Mouse (Mus musculus) spleen, adult 10 weeks (tissue): ENCODE data around the gene Wdfy2. TPM values are rescaled to one million over a fixed set of nuclear protein-coding genes. Genes with fewer than 3 reads are reported as not detected.

Source experiments
- polyA plus RNA-seq: library from polyadenylated mRNA; stranded (reverse); fragments of 350-450 nt; fragmentation: Illumina TruSeq; extraction: RNeasy Lipid Tissue Mini Kit (QIAGEN cat#74804); gene quantifications from one replicate; pipeline ENCODE4 v1.2.3, GENCODE M21; 2015; ENCODE audit warnings: low replicate concordance; ENCODE audit not compliant: insufficient read depth

Gene Wdfy2
- 33.9 TPM for polyA plus RNA-seq

DNA sequence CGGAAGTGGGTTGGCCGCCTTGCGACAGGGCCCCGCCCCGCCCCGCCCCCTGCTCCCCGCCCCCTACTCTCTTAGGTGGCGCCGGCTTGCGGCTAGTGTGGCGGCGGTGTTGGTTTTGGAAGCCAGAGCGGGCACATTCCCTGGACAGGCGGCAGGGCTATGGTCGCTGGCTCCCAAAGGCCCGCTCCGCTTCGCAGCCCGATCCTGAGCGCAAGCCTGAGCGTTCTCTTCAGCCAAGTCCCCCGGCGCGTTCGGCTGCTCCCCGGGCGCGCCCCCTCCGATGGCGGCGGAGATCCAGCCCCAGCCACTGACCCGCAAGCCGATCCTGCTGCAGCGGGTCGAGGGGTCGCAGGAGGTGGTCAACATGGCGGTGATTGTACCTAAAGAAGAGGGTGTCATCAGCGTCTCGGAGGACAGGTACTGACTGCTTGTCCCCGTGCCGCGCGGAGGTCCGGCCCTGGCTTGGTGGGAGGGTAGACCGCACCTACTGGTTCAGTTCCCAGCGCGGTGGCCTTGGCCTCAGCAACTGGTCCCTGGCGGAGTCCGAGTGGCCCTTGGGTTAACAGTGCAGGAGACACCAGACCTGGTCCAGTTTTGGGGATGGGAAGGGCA, at the start of gene Wdfy2:
Gene Wdfy2, plus strand, starts transcription at position 38 of the 612 bp plus-strand sequence.

DNA sequence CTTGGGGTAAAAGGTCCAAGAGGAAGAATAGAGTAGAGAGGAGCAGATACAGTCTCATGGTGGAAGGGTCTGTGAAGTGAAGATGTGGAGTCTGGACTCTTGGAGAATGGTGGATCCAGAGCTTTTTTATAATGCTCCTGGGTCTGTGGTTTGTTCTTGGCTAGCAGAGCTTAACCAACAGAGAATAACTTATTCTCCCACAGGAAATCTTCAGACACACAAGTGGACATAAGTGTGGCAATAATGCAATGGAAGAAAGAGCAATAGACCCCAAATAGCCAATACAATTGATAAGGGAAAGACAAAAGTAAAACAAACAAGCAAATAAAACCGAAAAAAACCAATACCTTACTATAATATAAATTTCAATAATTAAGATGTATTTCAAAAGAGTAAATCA, 146.9 kb downstream of the Wdfy2 start, which contains the start of gene Defb48:
Gene Defb48, minus strand, starts transcription at position 101 of the 400 bp plus-strand sequence.

DNA sequence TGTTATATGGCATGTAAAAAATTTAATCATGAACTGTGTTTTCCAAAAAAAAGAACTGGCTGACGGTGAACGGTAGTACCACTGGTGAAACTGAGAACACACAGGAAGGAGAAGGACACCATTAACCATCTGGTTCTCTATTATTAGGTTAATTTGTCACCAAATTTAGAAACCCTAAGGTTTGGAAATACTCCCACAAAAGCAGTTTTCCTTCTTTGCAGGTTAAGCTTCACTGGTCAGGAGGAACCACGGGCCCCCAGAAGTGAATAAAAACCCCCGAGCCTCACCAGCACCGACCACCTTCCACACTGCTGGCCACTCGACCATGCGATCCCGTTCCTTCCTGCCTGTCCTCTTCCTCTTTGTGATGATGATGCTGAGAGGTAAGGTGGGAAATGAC, 160.3 kb downstream of the Wdfy2 start, which contains the start of gene Defb47:
Gene Defb47, plus strand, starts transcription at position 301 of the 400 bp plus-strand sequence.

Other genes starting within 250 kb of the Wdfy2 start
- gene Serpine3, start 174.0 kb upstream of the Wdfy2 start, polyA plus RNA-seq = not detected
- gene Ints6, start 76.5 kb upstream of the Wdfy2 start, polyA plus RNA-seq = 50.2 TPM
- not detected for gene Defb48, start 146.8 kb downstream of the Wdfy2 start, polyA plus RNA-seq
- gene Defb47, start 160.4 kb downstream of the Wdfy2 start, polyA plus RNA-seq = not detected
- gene Defb43, start 174.1 kb downstream of the Wdfy2 start, polyA plus RNA-seq = not detected
- 5.4 TPM for gene Defb42, start 209.3 kb downstream of the Wdfy2 start, polyA plus RNA-seq
- not detected for gene Defb30, start 212.3 kb downstream of the Wdfy2 start, polyA plus RNA-seq